Mouse (Mus musculus) hematopoietic stem cell, adult 5-6 weeks (primary cell): ENCODE results near the gene Gm10130. TPM values are rescaled to one million over a fixed set of nuclear protein-coding genes. Genes with fewer than 3 reads are reported as not detected.
"Not testable (repeated sequence)": the region's sequence is repeated elsewhere in the genome, so short reads cannot be mapped to it uniquely, and the experiment has no call there.

Experiments
- ATAC-seq, 2 experiments: fragments of 125-278 bp in 1 of 2; replicated peaks in 1 of 2; 2 replicates each; pipeline ENCODE4 v1.8.0; 2016 to 2017; ENCODE audit warnings: inconsistent platforms in 2 of 2, mild to moderate bottlenecking in 2 of 2, moderate number of reproducible peaks in 2 of 2, low read depth in 1 of 2, moderate TSS enrichment in 1 of 2; ENCODE audit not compliant: low FRiP score in 2 of 2, poor library complexity in 2 of 2, severe bottlenecking in 2 of 2, insufficient read depth in 1 of 2, low TSS enrichment in 1 of 2
- total RNA-seq: library from RNA; stranded (forward); fragments of 172-1452, 232-1000 nt; gene quantifications from 2 replicates; pipeline ENCODE4 v1.2.3, GENCODE M21; 2017

The Gm10130 gene
- 5.6 and 14.5 TPM in 2 replicates for total RNA-seq

- ATAC-seq = no peak
Observed at GRCm38 (mm10) chr2:150323402-150323801, at the start of gene Gm10130. TSS of gene Gm10130 (plus strand) at chr2:150323702.

GRCm38 (mm10) chr2:150293669-150294068, 29.8 kb upstream of the Gm10130 start:
- no peak for ATAC-seq

GRCm38 (mm10) chr2:150299096-150299495, 24.4 kb upstream of the Gm10130 start:
- no peak for ATAC-seq

- no peak for ATAC-seq
Observed at GRCm38 (mm10) chr2:150307183-150307773, 16.2 kb upstream of the Gm10130 start.

DNA sequence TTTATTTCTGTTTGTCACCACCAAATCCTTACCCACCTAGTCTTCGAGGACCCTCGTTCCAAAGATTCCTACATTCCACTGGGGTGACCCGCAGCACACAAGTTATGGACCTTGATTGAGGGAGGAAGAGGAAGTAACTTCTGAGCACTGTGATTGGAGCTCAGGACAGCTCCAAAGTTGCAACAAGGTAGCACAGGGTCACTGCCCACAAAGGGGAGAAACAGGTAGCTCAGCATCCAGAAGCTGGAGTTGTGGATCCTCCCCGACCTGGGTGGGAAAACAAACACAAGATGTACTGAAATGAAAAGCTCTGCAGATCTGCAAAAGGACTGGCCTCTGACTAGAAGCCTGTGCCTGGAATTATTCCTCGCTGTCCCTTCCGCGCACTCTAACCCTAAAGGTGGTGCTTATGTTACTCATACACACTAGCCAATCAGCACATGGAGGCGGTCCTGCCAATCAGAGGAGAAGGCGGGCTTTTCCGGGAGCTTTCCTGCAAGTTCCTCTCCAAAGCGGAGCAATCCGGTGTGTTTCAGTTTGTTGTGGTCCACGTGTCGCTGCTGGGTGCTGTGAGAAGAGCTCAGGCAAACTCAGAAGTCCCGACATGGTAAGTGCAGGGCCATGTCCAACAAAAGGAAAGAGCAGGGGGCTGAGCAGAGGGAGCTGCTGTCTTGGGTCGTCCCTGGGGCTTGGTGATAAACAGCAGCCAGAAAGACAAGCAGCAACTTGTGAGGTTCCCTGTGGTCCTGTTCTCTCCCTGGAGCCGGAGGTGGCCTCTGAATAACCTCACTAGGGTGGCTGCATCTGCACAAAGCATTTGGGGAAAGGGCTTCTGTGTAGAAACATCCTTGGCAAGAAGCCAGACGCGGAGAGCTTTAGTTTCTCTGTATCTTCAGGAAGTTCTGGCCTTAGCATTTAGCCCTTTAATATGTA, 12.3 kb upstream of the Gm10130 start:
- peak; percentile 98 to 99 for ATAC-seq

GRCm38 (mm10) chr2:150316140-150316539, 7.4 kb upstream of the Gm10130 start:
- no peak for ATAC-seq

DNA sequence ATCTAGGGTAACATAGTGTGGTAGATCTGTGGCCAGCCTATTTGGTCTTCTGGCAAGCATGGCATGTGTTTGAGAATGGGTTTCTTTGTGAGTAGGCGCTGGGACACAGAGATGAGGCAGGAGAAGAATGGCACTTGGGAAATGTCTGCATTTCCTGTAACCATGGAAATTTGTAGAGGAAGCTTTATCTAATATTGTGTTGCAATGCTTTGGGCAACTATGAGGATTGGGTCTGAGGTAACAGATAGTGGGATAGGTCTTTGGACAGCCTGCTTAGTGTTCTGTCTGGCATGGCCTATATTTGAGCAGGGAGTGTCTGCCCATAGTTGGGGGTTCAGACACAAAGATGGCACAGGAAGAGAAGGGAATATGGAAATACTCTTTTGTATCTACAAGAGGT, 4.5 kb upstream of the Gm10130 start:
- ATAC-seq = no peak

DNA sequence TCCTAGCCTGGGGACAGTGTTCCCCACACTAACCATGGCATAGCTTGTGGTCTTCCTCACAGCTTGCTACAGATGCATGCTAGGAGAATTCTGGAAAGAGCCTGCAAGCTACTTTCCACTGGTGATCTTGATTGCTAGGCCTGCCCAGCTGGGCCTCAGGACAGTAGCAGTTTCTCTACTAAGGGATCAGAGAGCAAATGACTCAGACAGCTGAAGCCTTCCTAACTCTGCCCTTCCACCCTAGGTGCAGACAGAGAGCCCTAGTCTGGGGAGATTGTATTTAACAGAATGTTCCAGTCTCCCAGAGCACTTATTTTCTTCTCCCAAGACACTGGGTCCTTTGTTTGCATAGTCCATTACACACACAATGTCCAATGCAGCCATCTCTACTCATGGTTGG, 33.6 kb downstream of the Gm10130 start:
- not testable (repeated sequence) for ATAC-seq

DNA sequence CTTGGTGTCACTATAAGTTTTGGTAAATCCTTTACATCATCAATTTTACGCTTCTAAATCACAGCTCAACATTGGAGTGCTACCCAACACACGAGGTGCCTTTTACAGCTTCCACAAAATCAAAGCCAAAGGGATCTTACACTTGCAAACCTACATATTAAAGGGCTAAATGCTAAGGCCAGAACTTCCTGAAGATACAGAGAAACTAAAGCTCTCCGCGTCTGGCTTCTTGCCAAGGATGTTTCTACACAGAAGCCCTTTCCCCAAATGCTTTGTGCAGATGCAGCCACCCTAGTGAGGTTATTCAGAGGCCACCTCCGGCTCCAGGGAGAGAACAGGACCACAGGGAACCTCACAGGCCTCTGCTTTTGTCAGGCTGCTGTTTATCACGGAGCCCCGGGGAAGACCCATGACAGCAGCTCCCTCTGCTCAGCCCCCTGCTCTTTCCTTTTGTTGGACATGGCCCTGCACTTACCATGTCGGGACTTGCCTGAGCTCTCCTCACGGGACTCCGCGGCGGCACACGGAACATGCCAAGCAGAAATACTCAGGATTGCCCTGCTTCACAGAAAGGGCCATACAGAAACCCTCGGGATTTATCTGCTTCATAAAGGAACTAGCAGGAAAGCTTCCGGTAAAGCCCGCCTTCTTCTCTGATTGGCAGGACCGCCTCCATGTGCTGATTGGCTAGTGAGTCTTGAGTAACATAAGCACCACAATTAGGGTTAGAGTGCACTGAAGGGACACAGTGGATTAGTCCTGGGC, 38.8 kb downstream of the Gm10130 start, which contains the start of gene 3300002I08Rik:
TSS of gene 3300002I08Rik (minus strand) at position 653 of the 765 bp plus-strand sequence.
- ATAC-seq = peak; percentile 99 to 100

DNA sequence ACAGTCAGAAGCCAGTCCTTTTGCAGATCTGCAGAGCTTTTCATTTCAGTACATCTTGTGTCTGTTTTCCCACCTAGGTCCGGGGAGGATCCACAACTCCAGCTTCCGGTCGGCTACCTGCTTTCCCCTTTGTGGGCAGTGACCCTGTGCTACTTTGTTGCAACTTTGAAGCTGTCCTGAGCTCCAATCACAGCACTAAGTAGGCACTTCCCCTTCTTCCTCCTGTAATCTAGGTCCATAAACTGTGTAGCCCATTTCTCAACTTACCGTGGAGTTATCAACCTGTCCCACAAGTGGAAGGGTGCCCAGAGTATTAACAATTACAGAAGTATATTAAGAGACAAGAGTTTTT, 39.4 kb downstream of the Gm10130 start:
- peak; percentile 50 to 61 for ATAC-seq

DNA sequence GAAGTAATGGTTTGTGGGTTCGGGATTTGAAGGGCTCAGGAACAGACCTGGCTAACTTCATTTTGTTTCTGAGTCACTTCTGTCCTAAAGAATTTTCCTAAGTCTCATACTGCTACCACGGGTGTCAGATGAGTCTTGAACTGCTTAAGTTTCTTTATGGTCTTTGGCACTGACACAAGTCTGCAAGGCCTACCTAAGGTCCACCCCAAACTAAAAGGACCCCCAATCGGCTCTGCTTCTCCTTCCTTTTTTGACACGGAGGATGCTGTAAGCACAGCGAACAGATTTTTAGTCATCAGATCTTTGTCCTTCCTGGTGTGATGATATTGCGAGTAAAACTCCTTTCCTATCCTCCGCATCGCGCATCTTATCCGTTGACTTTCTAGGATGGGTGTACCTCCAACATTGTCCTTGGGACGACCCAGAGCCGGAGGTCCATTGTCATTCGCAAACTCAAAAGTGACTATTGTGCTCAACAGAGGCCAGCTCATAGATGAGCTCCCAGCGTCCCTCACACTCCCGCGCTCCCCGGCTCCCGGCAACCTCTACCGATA, 62.1 kb downstream of the Gm10130 start:
- peak in 1 of 2 experiments; percentile 51; a peak in 2 of 4 replicates for ATAC-seq

- no peak for ATAC-seq
Observed at GRCm38 (mm10) chr2:150390198-150390597, 66.7 kb downstream of the Gm10130 start.

- ATAC-seq = not testable (repeated sequence)
Observed at GRCm38 (mm10) chr2:150412146-150412545, 88.6 kb downstream of the Gm10130 start.

Other genes starting within 250 kb of the Gm10130 start
- 17.1 and 27.2 TPM in 2 replicates for gene Zfp120, start 187.0 kb upstream of the Gm10130 start, total RNA-seq
- gene Gm10770, start 144.0 kb upstream of the Gm10130 start, total RNA-seq = not detected in 2 replicates
- gene Gm14139, start 141.9 kb upstream of the Gm10130 start, total RNA-seq = not detected in 2 replicates
- gene Zfp937, start 105.6 kb upstream of the Gm10130 start, total RNA-seq = 2.8 and 6.5 TPM in 2 replicates
- gene Gm21994, start 68.1 kb upstream of the Gm10130 start, total RNA-seq = 10.6 and 17.6 TPM in 2 replicates
- gene Gm14124, start 66.2 kb upstream of the Gm10130 start, total RNA-seq = not detected in 2 replicates
- 4.4 and 8.5 TPM in 2 replicates for gene 3300002I08Rik, start 39.1 kb downstream of the Gm10130 start, total RNA-seq
- gene Zfp442, start 127.8 kb downstream of the Gm10130 start, total RNA-seq = 7.7 and 9.1 TPM in 2 replicates
- gene Zfp345, start 161.4 kb downstream of the Gm10130 start, total RNA-seq = 0.30 TPM in 1 of 2 replicates, not detected in the other
- 28.6 and 48.8 TPM in 2 replicates for gene Cst7, start 246.7 kb downstream of the Gm10130 start, total RNA-seq